ENCODE assay signal across 13 mouse cellular contexts in genomic region chr1:135367005-135367404, GRCm38 (mm10). TPM values are rescaled to one million over a fixed set of nuclear protein-coding genes. Genes with fewer than 3 reads are reported as not detected.
A peak's percentile ranks its signal among the peaks of the same experiment; 100 is the strongest.
DNase-seq lines count a peak whose midpoint lies in the region; ATAC-seq lines count a peak whose summit lies in the region.
"Had no signal": no experiment of that assay in that cellular context is flagged by ENCODE, and none has a peak within 500 bp of the region (broad histone marks: within the 10 kb centered on the region; RNA-seq: fewer than 3 reads in every experiment).

No protein-coding gene starts in this region.

- peak; percentile 21; the same call in 1 of the 2 replicates for ATAC-seq in frontal cortex, adult (ENCODE audit: low TSS enrichment)
- ATAC-seq: intestine, embryonic 16.5 days had no signal

- intact Hi-C loops in heart, postnatal 36 days (cut with DNase I): no loop called here

- DNase-seq in frontal cortex, postnatal 25 days (ENCODE audit: low spot score in 2 of 2): no peak
- DNase-seq in 3134 (ENCODE audit: extremely low read depth, insufficient read length, low spot score) (peak; percentile 82), NIH3T3 (ENCODE audit: low read depth) (peak; percentile 88)
- DNase-seq in adrenal gland, postnatal 36 days: peak; percentile 76 to 79
- no peak for DNase-seq in spleen, adult 12 weeks (ENCODE audit: low spot score)
- DNase-seq in kidney, postnatal 10 days: no peak
- DNase-seq in heart, postnatal 36 days: no peak
- DNase-seq: cerebellum, postnatal 14 days; liver; lung, adult 18-20 months; right cerebral cortex, postnatal 4 days had no signal

RNA-seq across cellular contexts. Expression of gene Shisa4, which starts 8.0 kb away (rescaled TPM):
- total RNA-seq in adrenal gland, postnatal 36 days (2021): 1 to 10 TPM; 6.8 to 9.2 TPM
- total RNA-seq in heart, postnatal 36 days (2021): 1 to 10 TPM; 3.0 to 3.2 TPM

RNA-seq across cellular contexts. Expression of gene Lmod1, which starts 42.4 kb away (rescaled TPM):
- 1 to 10 TPM; 1.4 to 1.6 TPM for total RNA-seq in adrenal gland, postnatal 36 days (2021)
- total RNA-seq in heart, postnatal 36 days (2021): 1 to 10 TPM; 2.9 to 3.7 TPM

RNA-seq across cellular contexts. Expression of gene Timm17a, which starts 53.4 kb away (rescaled TPM):
- 100 to 1,000 TPM; 212 to 215 TPM for total RNA-seq in adrenal gland, postnatal 36 days (2021)
- 100 to 1,000 TPM; 366 to 397 TPM for total RNA-seq in heart, postnatal 36 days (2021)

Comparison
In these comparisons a context has a peak if more than half of its experiments do, and no peak if none do; other contexts are left out.
1. DNase-seq: peak in 3134 (single experiment), NIH3T3 (single experiment) and adrenal gland, postnatal 36 days (2 of 2); none in frontal cortex, postnatal 25 days (0 of 2), spleen, adult 12 weeks (single experiment), kidney, postnatal 10 days (single experiment) and heart, postnatal 36 days (0 of 2).